Comparison of ENCODE assay signal across 17 mouse cellular contexts in genomic region chr4:36040361-36040760, GRCm38 (mm10).
DNase-seq lines count a peak whose midpoint lies in the region; ATAC-seq lines count a peak whose summit lies in the region.
"Had no signal": no experiment of that assay in that cellular context is flagged by ENCODE, and none has a peak within 500 bp of the region (broad histone marks: within the 10 kb centered on the region; RNA-seq: fewer than 3 reads in every experiment).

No protein-coding gene starts in this region.

- peak; percentile 23 for DNase-seq in forebrain, embryonic 14.5 days (ENCODE audit: low spot score)
- DNase-seq in forebrain, embryonic 11.5 days (ENCODE audit: low spot score), result no peak
- peak; percentile 60 to 65 for DNase-seq in right cerebral cortex, adult 2 months (ENCODE audit: low spot score in 2 of 2)
- no peak for DNase-seq in right cerebral cortex, postnatal 4 days
- DNase-seq in left cerebral cortex, adult 9 months (ENCODE audit: low spot score in 2 of 2), result peak; percentile 36 to 65
- no peak for DNase-seq in heart, adult 11 months
- no peak for DNase-seq in adipocyte (ENCODE audit: low spot score)
- DNase-seq: cerebellum, adult 11 months; cerebellum, postnatal 36 days; heart, postnatal 10 days; kidney, adult 2 months; lung, adult 18-20 months; lung, postnatal 36 days had no signal

- no peaks in the 10 kb centered on the region for H3K4me1 ChIP-seq in forebrain, embryonic 14.5 days (ENCODE audit: control insufficient read depth, insufficient read depth, low read length)
- no peaks in the 10 kb centered on the region for H3K4me1 ChIP-seq in forebrain, embryonic 11.5 days (replicated peaks; ENCODE audit: control insufficient read depth, insufficient read depth, low read length)
- H3K4me1 ChIP-seq: hindbrain, embryonic 15.5 days; limb, embryonic 15.5 days; midbrain, embryonic 10.5 days had no signal

- no peak overlapping the region for H3K27ac ChIP-seq in forebrain, embryonic 14.5 days (ENCODE audit: low read depth, low read length)
- H3K27ac ChIP-seq in forebrain, embryonic 11.5 days (ENCODE audit: low read depth, low read length), result no peak overlapping the region
- H3K27ac ChIP-seq: hindbrain, embryonic 15.5 days; limb, embryonic 15.5 days; midbrain, embryonic 10.5 days had no signal

- H3K27me3 ChIP-seq in forebrain, embryonic 14.5 days (replicated peaks; ENCODE audit: control insufficient read depth, insufficient read depth, low read length), result no peaks in the 10 kb centered on the region
- no peaks in the 10 kb centered on the region for H3K27me3 ChIP-seq in forebrain, embryonic 11.5 days (ENCODE audit: control insufficient read depth, insufficient read depth, low read length)
- H3K27me3 ChIP-seq: hindbrain, embryonic 15.5 days; limb, embryonic 15.5 days had no signal

- H3K9ac ChIP-seq in forebrain, embryonic 14.5 days (ENCODE audit: low read length), result no peak overlapping the region
- no peak overlapping the region for H3K9ac ChIP-seq in forebrain, embryonic 11.5 days (ENCODE audit: low read length)
- H3K9ac ChIP-seq: hindbrain, embryonic 15.5 days; limb, embryonic 15.5 days had no signal

- no peak overlapping the region for H3K4me3 ChIP-seq in forebrain, embryonic 14.5 days (ENCODE audit: low read depth, low read length)
- no peak overlapping the region for H3K4me3 ChIP-seq in forebrain, embryonic 11.5 days (ENCODE audit: low read depth, low read length)
- H3K4me3 ChIP-seq: hindbrain, embryonic 15.5 days; limb, embryonic 15.5 days; midbrain, embryonic 10.5 days had no signal

- H3K4me2 ChIP-seq in forebrain, embryonic 14.5 days (ENCODE audit: low read length), result no peak overlapping the region
- H3K4me2 ChIP-seq in forebrain, embryonic 11.5 days (ENCODE audit: low read depth, low read length, severe bottlenecking), result no peak overlapping the region
- H3K4me2 ChIP-seq: hindbrain, embryonic 15.5 days; limb, embryonic 15.5 days had no signal

- no peaks in the 10 kb centered on the region for H3K9me3 ChIP-seq in forebrain, embryonic 14.5 days (replicated peaks; ENCODE audit: control insufficient read depth, low read length)
- H3K9me3 ChIP-seq in forebrain, embryonic 11.5 days (ENCODE audit: control insufficient read depth, low read length), result no peaks in the 10 kb centered on the region
- H3K9me3 ChIP-seq: hindbrain, embryonic 15.5 days; limb, embryonic 15.5 days; midbrain, embryonic 10.5 days had no signal

- WGBS in forebrain, embryonic 14.5 days, result 79% methylated on average over 3 of the region's 3 CpGs
- WGBS in forebrain, embryonic 11.5 days, result 85% methylated on average over 3 of the region's 3 CpGs

- no peaks in the 10 kb centered on the region for H3K36me3 ChIP-seq in forebrain, embryonic 14.5 days (ENCODE audit: control insufficient read depth, insufficient read depth, low read length)
- no peaks in the 10 kb centered on the region for H3K36me3 ChIP-seq in forebrain, embryonic 11.5 days (ENCODE audit: control insufficient read depth, insufficient read depth, low read length)
- H3K36me3 ChIP-seq: hindbrain, embryonic 15.5 days; limb, embryonic 15.5 days; midbrain, embryonic 10.5 days had no signal

- 0 out of 2 replicates have a peak, but pooled peaks have one; percentile 32 for ATAC-seq in forebrain, embryonic 14.5 days
- no peak for ATAC-seq in forebrain, embryonic 11.5 days (replicated peaks; ENCODE audit: low FRiP score)
- no peak for ATAC-seq in CD4-positive, CD25-positive, alpha-beta regulatory T cell, adult 4 months

Comparison
In these comparisons a context has a peak if more than half of its experiments do, and no peak if none do; other contexts are left out.
1. DNase-seq: peak in forebrain, embryonic 14.5 days (single experiment), right cerebral cortex, adult 2 months (2 of 2) and left cerebral cortex, adult 9 months (2 of 2); none in forebrain, embryonic 11.5 days (single experiment), right cerebral cortex, postnatal 4 days (single experiment), heart, adult 11 months (single experiment) and adipocyte (single experiment).